Mouse (Mus musculus): Measurements from ENCODE around the gene Nrd1. TPM values are rescaled to one million over a fixed set of nuclear protein-coding genes. Genes with fewer than 3 reads are reported as not detected.

The Nrd1 gene
- total and polyA plus RNA-seq, 3 experiments = 8.8 to 192 (median 116) TPM

- DNase-seq = no peak
Measured at GRCm38 (mm10) chr4:109026543-109026942, 26.1 kb downstream of the Nrd1 start.

GRCm38 (mm10) chr4:109029857-109030256, 29.4 kb downstream of the Nrd1 start:
- peak; percentile 32 for DNase-seq

- DNase-seq = peak; percentile 52
Measured at GRCm38 (mm10) chr4:109030266-109030665, 29.8 kb downstream of the Nrd1 start.

GRCm38 (mm10) chr4:109036327-109036726, 35.9 kb downstream of the Nrd1 start:
- peak; percentile 59 for DNase-seq

GRCm38 (mm10) chr4:109042739-109043138, 42.3 kb downstream of the Nrd1 start:
- DNase-seq = no peak

GRCm38 (mm10) chr4:109043294-109043693, 42.8 kb downstream of the Nrd1 start:
- DNase-seq = no peak

GRCm38 (mm10) chr4:109043756-109044155, 43.3 kb downstream of the Nrd1 start:
- no peak for DNase-seq

- no peak for DNase-seq
Measured at GRCm38 (mm10) chr4:109048258-109048657, 47.8 kb downstream of the Nrd1 start.

- DNase-seq = no peak
Measured at GRCm38 (mm10) chr4:109052282-109052681, 51.8 kb downstream of the Nrd1 start.

- peak; percentile 50 for DNase-seq
Measured at GRCm38 (mm10) chr4:109054003-109054402, 53.5 kb downstream of the Nrd1 start.

- no peak for DNase-seq
Measured at GRCm38 (mm10) chr4:109056351-109056750, 55.9 kb downstream of the Nrd1 start.

- DNase-seq = no peak
Measured at GRCm38 (mm10) chr4:109057640-109058039, 57.2 kb downstream of the Nrd1 start.

GRCm38 (mm10) chr4:109059255-109059821, 58.9 kb downstream of the Nrd1 start:
- no peak for DNase-seq

GRCm38 (mm10) chr4:109064941-109065340, 64.5 kb downstream of the Nrd1 start:
- DNase-seq = no peak

GRCm38 (mm10) chr4:109065714-109066113, 65.3 kb downstream of the Nrd1 start:
- no peak for DNase-seq

- DNase-seq = no peak
Measured at GRCm38 (mm10) chr4:109072891-109073290, 72.4 kb downstream of the Nrd1 start.

GRCm38 (mm10) chr4:109073296-109073695, 72.8 kb downstream of the Nrd1 start:
- DNase-seq = no peak

GRCm38 (mm10) chr4:109078941-109079340, 78.5 kb downstream of the Nrd1 start:
- no peak for DNase-seq

- DNase-seq = no peak
Measured at GRCm38 (mm10) chr4:109079676-109080075, 79.2 kb downstream of the Nrd1 start.

GRCm38 (mm10) chr4:109080118-109080517, 79.7 kb downstream of the Nrd1 start:
- no peak for DNase-seq

GRCm38 (mm10) chr4:109089171-109089570, 88.7 kb downstream of the Nrd1 start:
- DNase-seq = peak; percentile 76

- peak; percentile 77 for DNase-seq
Measured at GRCm38 (mm10) chr4:109089999-109090398, 89.5 kb downstream of the Nrd1 start.

GRCm38 (mm10) chr4:109091241-109091777, 90.9 kb downstream of the Nrd1 start:
- DNase-seq = no peak

GRCm38 (mm10) chr4:109092344-109092743, 91.9 kb downstream of the Nrd1 start:
- no peak for DNase-seq

All from adrenal gland, adult 2 months (tissue).